Mouse (Mus musculus) layer of hippocampus, adult 9-11 months (tissue): ENCODE measurements around the gene Etv2.

ENCODE experiments used
- DNase-seq: peaks from one replicate; pipeline ENCODE4 v3.0.0; 2022

Gene Etv2

DNA sequence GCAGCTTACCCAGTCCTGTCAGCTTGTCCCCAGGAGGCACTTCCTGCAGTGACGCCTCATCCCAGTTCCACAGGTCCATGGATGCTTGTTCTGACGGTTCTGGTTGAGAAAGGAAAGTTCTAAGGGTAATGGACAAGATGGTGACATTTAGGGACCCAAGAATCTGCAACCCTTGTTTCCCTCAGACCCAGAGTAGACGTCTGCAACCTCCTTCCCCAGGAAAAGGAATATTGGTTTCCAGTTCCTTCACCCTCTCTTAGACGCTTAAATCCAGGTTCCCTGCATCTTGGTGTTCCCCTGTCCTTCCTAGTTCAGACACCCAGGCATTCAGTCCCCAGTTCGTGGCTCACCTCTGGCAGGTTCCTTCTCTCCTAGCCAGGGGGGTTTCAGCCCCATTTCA is at the start of gene Etv2:
TSS of gene Etv2 (minus strand) at position 101 of the 400 bp plus-strand sequence.
- DNase-seq: no peak

DNA sequence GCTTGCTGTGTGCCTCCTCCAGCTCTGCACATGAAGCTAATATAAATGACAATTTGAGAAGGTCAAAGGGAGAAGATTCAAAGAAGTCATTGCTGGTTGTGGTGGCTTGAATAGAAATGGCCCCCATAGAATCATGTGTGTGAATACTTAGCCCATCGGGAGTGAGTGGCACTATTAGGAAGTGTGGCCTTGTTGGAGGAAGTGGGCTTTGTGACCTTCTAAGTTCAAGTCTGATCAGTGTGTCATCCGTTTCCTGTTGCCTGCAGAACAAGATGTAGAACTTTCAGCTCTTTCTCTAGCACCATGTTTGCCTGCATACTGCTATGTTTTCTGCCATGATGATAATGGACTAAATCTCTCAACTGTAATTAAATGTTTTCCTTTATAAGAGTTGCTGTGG is 47.8 kb upstream of the Etv2 start:
- no peak for DNase-seq

DNA sequence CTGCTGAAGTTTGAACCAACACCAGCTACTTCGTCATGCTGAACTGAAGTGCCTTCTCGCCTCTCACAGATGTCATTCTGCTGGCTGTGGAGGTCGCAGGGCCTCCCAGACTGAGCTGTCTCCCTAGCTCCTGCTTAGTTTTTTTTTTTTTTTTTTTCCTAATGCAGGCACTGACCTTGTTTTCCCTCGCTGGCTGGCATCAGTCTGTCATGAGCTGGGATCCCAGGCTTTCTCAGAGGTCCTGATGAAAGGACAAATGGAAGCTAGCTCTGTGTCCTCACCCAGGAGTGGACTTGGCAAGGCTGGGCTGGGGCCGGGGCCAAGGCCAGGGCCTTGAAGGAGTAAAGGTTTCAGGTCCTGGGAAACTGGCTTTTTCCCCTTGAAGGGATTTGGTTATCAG is 46.2 kb upstream of the Etv2 start:
- DNase-seq: no peak

DNA sequence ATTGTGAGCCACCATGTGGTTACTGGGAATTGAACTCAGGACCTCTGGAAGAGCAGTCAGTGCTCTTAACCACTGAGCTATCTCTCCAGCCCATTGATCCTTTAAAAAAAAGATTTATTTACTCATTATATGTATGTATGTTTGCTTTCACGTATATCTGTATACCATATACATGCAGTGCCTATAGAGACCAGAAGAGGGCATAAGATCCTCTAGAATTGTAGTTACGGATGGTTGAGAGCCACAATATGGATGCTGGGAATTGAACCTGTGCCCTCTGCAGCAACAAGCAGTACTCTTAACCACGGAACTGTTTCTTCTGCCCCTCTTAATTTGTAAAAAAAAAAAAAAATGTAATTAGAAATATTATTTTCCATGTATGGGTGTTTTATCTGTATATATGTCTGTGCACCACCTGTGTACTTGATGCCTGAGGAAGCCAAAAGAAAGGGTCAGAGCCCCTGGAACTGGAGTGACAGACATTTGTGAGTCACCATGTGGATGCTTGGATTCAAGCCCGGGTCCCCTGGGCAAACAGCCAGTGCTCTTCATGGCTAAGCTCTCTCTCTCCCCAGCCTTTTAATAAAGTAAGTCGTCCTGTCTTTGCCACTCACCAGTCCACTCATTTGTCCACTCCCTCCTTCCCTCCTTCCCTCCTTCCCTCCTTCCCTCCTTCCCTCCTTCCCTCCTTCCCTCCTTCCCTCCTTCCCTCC is 42.8 kb upstream of the Etv2 start:
- no peak for DNase-seq

DNA sequence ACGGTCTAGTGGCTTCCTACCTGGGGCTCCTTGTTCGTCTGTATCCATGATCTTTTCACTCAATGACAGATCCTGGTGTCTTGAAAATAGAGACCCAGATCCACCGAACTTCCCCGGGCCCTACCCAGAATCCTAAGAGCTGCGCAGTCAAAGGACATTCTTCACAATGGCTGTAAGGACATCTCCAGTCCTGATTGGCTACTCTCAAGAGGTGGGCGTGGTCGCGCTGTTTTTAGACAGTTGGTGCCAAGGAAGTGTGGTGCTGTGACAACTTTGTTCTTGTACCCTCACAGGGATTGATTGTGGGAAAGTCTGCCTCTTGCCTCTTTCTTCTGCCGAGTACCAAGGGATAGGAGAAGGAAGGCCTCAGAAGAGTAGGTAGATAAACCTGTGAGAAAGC is 35.8 kb upstream of the Etv2 start, which contains the start of gene Pmis2:
TSS of gene Pmis2 (minus strand) at position 126 of the 400 bp plus-strand sequence.
- DNase-seq: no peak

DNA sequence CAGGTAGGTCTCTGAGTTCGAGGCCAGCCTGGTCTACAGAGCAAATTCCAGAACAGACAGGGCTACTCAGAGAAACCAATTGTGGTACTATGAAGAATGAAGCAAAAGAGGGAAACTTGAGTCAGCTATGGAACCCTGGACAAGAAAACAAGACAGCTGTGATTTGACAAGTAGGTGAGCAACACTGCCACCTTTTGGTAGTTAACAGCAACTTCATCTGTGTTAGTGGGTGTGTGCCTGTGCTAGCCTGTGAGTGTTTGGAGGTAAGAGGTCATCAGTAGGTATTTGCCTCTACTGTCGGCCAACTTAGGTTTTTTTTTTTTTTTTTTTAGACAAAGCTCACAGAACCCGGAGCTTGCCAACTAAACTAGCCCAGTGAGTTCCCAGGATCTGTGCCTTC is 33.6 kb upstream of the Etv2 start:
- DNase-seq: no peak

DNA sequence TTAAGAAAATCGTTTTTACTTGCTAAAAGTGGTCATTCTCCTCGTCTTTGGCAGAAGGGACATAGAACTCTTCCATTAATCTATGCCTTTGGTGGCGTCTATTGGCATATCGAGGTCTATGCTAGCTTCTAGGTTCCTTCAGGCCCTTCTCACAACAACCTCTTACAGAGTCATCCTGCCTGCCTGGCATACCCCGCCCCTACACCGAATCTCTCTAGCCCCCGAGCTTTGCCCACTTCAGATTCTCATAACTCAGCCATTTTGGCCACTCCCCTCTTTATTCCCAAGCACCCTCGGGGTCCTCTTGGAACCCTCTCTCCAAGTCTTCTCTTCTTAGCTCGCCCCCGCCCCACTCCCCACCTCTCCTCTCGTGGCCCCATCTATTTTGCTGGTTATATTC is 29.7 kb upstream of the Etv2 start:
- no peak for DNase-seq

DNA sequence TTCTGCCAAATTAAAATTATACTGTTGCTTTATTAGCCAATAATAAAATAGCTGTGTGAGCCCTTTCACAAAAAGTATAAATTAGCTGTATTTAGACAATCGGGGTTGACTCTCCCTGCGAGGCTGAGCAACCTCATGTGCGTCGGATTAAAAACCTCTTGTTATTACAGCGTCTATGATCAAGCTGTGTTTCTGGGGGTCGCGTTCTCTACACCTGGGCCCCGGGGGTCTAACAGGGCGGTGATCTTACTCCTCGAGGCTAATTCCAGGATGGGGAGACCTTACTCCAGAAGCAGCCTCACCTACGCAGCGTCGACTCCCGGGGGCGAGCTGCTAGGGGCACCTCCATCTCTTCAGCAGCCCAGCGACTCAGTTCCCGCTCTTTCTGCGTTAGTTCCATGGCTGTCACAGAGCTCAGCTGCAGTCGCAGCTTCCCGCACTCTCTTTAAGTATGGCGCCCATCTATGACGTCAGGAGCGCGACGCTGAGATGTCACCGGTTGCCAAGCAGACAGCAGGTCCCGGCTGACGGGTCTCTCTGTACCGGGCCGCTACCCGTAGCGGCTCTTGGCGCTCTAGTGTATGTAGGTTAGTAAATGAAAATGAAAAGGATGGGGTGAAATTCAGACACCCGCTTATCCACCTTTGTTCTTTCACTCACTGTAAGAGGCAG is 29.0 kb upstream of the Etv2 start, which contains the start of gene Haus5:
TSS of gene Haus5 (minus strand) at position 466 of the 672 bp plus-strand sequence.
- peak; percentile 92 for DNase-seq

DNA sequence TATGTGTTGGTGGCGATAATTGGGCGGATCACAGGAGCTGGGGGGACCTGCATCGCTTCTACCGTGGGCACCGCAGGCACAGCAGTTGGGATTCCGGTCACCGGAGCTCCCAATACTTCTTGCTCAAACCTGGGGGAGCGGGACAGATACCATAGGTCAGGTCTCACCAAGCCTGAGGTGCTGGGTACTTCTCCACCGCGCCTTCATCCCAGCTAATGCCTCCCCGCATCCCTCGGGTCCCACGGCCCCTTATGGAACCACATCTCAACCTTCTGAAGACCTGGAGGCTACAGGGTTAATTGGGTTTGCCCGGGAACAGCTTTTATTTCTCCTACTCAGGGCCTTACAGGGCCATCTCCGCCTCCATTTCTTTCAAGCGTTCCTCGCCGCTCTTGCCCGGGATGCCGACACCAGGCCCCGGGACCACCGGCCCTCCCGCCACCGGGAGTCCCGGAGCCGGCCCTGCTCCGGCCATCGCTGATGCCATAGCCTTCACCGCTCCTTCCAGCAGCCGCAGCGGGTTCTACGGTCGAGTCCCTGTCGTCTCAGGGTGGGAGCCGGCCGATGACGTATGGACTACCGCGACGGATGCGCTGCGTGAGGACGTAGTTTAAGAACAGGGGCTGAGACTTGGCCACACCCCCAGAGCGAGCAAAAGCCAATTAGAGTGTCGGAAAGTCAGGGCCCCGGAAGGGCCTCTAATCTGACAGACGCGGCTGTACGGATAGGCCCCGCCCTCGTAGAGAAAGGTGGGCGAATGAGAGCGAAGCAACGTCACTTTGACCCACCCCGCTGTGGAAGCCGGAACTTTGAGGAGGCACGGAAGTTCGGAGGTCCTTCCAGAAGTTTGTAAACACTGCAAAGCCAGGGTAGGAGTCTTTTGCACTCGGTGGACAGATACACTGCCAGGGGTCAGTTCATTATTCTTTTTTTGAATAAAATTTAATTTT is 14.2 kb upstream of the Etv2 start, which contains the start of gene Rbm42:
TSS of gene Rbm42 (minus strand) at position 727 of the 950 bp plus-strand sequence.
- peak; percentile 99 for DNase-seq

DNA sequence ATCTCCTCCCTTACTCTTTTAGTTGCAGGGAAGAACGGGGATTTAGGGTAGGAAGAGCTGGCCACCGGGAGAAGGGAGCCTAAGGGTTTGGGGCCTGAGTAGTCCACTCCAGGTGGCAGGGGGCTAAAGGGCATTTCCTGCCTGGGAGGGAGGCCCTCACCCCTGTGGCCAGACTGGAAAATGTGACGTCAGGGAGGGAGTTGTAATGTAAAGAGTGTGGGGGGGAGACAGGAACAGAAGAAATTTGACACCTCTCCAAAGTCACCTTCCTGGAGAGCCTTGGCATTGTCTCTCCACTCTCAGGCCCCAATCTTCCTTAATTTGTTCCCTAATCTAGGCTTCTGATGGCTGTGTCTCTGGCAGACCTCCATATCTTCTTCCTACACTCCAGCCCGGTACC is 3.4 kb upstream of the Etv2 start:
- no peak for DNase-seq

DNA sequence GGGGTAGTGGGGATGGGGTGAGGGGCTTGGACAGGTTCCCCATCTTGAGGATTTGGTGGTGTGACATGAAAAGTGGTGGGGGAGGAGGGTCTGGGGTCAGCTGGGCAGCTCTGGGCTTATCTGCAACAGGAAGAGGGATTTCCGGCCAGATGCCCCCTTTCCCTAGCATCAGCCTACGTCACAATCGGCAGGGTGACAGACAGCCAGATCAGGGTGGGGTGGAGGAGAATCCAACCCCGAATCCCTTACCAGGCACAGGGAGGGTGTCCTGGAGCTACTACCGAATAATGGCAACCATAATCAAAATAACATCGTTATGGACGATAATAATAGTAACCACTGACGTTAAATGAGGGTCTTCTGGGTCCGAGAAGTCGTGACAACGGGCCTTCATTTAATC is 743 bp upstream of the Etv2 start:
- no peak for DNase-seq

DNA sequence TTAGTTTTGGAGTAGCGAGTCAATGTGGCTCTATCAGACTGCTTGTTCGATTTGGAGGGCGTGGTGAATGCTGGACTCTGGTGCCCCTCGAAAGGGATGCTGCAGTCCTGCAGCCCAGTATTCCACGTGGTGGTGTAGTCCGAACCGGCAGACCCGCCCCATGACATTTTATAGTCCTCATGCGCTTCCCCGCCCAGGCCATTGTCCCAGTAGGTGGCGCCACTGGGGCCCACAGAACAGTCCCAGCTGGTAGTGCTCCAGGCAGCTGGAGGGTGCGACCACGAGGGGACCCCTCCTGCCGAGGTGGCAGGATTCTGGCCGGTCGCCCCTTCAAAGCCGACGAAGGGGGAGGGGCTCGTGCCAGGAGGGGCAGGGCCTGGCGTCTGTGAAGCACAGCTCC is 1.0 kb downstream of the Etv2 start:
- DNase-seq: no peak

DNA sequence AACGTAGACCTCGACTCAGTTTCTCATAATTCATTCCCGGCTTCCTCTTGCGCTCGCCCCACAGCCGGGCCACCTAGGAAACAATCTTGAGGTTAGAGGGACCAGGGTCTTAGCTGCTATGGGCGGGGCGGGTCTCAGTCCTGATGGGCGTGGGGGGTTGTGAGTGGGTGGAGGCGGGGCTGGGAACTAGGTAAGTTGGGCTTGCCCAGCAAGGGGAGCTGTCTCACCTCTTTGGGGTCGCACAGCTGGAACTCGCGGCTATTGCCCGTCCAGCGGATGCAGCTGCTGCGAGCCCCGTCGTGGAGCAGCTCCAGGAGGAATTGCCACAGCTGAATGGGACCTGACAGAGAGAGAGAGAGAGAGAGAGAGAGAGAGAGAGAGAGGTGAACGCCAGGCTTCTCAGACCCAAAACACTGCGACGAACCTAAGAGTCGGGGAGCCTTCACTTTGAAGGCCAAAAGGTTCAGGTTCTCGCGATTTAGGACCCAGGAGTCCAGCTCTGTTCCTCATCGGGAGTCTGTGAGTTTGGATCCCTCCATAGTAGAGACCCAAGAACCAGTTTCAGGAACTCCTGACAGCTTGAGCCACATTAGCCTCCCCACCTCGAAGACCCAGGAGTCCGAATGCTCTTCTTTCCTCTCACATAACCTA is 1.8 kb downstream of the Etv2 start:
- DNase-seq: no peak

DNA sequence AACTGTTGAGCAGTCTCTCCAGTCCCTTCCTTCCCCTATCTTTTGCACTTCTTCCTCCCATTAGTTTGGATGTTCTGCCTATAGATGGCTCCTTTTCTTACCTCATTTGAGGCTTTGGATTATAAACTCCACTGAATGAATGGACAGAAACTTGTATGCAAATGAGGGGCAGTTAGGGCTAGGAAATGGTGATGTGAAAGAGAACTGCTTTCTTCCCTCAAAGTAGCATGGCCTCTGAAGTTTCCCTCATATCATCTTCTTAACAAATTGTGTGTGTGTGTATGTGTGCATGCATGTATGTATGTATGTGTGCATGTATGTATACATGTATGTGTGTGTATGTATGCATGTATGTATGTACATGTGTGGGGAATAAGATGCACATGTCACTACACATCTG is 6.6 kb downstream of the Etv2 start:
- no peak for DNase-seq

DNA sequence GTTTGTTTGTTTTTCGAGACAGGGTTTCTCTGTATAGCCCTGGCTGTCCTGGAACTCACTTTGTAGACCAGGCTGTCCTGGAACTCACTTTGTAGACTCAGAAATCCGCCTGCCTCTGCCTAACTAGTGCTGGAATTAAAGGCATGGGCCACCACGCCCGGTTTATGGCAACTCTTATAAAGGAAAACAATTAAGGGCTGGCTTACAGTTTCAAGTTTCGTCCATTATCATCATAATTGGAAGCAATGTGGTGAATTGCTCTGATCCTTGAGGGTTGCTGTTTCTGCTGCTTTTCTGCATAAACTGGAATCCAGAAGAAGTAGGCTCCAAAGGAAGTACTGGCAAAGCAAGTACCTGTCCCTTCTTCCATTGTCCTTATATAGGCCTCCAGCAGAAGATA is 9.0 kb downstream of the Etv2 start:
- DNase-seq: no peak

DNA sequence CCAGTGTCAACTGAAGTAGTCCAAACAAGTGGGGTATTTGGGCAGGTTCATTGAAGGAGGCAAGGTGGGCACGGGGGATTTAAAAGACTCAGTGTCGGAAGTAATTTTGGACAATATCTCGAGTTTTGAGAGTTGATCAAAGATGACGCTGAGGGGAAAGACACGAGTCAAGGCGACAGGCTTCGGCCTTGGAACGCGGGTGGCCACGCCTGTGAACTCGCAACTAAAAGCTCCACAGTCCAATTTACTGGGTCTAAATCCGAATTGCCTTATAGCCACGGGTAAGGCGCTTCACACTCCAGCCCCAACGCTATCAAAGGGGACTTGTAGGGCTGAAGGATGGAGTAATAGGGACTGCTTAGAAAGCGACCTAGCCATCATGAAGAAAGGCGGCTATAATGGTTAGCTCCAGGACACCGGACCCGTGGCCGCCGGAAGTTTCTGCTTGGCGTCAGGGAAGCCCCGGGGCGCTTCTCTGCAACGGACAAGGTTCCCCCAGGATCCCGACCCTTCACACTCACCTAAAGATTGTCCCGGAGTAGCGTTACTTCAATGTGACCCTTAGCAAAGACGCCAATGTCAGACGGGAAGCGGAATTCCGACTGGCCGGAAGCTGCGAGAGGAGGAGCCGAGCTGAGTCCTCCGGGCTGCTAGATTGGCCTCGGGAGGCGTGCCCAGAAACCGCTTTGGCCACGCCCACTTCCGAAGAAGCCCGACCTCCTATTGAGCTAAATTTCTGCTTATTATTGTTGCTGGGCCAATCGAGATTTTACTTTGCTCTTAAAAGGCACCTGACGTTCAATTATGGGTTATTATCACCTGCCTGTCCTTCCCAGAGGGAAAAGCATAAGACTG is 9.9 kb downstream of the Etv2 start, which contains the start of gene Cox6b1:
TSS of gene Cox6b1 (minus strand) at position 622 of the 855 bp plus-strand sequence.
- DNase-seq: peak; percentile 89

DNA sequence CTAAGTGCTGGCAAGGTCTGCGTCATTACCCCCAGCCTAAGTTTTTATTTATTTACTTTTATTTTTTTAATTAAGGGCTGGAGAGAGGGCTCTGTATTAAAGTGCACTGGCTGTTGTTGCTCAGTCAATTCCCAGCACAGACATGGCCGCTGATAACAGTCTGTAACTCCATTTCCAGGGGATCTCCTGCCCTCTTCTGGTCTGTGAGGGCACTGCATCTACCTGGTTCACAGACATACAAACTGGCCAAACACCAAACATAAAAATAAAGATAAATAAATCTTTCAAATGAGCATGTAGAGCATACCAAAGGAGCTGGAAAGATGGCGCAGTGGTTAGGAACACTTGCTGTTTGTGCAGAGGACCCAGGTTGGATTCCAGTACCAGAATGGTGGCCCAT is 16.4 kb downstream of the Etv2 start:
- DNase-seq: no peak

DNA sequence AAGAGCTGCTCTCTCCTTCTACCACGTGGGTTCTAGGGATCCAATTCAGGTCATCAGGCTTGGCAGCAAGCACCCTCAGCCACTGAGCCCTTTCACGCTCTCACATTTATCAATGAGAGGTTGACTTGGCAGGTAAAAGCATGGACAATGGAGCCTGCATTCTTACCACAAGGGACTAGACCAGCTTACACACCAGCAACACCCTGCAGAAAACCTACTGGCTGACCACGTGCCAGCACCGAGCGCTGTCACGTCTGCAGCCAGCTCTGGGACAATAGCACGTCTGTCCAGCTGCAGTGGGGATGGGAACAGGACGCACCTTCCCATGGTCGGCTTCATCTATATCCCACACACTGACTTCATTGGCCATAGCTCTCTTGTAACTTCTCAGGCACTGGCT is 17.0 kb downstream of the Etv2 start:
- DNase-seq: no peak

DNA sequence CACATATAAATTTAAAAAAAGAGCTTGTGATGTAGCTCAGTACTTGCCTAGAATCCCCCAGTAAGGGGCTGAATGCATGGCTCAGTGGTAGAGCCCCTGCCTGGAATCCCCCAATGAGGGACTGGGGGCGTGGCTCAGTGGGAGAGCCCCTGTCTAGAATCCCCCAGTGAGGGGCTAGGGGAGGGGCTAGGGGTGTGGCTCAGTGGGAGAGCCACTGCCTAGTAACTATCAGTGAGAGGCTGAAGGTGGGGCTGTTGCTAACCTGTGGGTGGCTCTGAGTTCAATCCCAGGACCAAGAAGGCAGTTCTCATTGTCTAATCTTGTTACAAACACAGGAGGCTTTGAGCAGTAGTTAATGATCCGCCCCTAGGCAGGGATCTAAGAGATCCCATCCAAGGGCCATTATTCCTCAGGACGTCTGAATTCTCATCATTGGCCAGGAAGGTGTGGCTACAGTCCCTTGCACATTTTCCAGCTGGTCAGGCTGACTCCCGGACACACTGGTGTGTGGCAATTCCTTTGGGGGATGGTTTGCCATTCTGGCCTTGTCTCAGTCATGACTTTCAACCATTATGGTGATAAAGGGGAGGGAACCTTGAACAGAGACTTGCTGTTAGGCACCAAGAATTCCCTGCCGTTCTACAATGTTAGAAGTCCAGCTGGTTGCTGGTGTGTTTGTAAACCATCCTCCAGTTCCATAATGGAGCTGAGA is 20.4 kb downstream of the Etv2 start:
- no peak for DNase-seq

DNA sequence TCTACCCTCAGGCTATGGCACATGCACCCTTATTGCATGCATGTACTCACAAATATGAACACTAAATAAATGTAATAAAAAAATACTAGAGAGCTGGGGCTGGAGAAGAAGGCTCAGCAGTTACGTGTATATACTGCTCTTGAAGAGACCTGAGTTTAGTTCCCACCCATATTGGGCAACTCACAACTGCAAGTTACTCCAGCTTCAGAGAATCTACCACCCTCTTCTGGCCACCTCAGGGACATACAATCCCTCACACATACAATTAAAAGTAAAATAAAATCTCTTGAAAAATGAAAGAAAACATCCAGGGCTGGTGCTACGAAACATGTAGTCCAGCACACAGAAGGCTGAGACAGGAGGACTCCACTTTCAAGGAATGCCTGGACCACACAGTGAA is 21.2 kb downstream of the Etv2 start:
- no peak for DNase-seq

DNA sequence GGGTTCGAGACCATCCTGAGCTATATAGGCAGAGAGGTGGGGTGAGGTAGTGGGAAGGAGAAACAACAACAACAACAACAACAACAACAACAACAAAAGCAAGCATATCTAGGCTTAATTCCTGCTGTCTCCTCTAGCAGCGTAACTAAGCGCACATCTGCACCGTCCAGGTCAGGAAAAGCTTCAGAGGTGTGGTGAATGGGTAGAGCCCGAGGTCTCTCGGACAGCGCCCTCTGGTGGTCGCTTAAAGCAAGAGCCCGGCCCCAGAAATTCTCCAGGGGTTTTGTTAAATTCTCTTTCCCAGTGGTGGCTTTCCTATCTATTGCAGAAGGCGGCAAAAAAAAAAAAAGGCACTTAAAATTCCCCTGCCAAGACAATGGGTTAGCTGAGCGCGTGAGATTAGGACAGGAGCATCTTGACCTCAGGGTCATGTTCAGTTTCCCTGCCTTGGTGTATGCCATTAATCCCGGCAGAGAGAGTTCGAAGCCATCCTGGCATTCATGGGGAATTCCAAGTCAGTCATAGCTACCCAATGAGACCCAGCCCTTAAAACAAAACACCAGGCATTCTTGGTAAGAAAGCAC is 22.0 kb downstream of the Etv2 start:
- DNase-seq: no peak
